Mouse (Mus musculus): ENCODE measurements around the gene Akt3. TPM values are rescaled to one million over a fixed set of nuclear protein-coding genes. Genes with fewer than 3 reads are reported as not detected.

Akt3 gene
- polyA plus RNA-seq, 1 experiment, result 3.6 TPM

DNA sequence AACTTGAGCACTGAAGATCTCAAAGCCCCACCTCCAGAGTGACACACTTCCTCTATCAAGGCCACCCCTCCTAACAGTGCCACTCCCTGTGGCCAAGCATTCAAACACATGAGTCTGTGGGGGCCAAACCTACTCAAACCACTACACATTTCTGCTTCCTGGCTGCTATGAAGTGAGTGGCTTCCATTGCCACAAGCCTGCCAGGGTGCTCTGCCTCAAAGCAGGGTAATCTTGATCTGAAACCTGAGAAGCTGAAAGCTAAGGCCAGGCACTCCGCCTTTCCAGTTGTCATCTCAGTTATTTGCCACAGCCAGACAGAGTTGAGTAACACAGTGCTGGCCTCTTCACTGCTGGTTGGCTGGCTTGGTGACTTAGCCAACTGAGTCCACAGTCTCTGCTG, 249.2 kb downstream of the Akt3 start:
- Histone ChIP-seq H3K4me1 (ENCODE audit: control insufficient read depth, insufficient read depth, low read length) (no peaks in the 10 kb centered on the region), H3K27me3 (replicated peaks; ENCODE audit: control insufficient read depth, insufficient read depth, low read length) (no peaks in the 10 kb centered on the region), H3K36me3 (ENCODE audit: control insufficient read depth, insufficient read depth, low read length) (no peaks in the 10 kb centered on the region), H3K4me3 (ENCODE audit: insufficient read depth, low read depth, low read length) (no peak overlapping the region), H3K27ac (ENCODE audit: insufficient read depth, low read depth, low read length) (no peak overlapping the region)
- 88% methylated on average over 1 of the region's 1 CpGs for WGBS
- no peak for DNase-seq
- TF ChIP-seq CTCF (conservative IDR thresholded peaks at IDR 0.05; ENCODE audit: insufficient read depth, insufficient read length, low read depth, low read length) (no peak), POLR2A (IDR thresholded peaks at IDR 0.05; ENCODE audit: low read depth, low read length) (no peak)

DNA sequence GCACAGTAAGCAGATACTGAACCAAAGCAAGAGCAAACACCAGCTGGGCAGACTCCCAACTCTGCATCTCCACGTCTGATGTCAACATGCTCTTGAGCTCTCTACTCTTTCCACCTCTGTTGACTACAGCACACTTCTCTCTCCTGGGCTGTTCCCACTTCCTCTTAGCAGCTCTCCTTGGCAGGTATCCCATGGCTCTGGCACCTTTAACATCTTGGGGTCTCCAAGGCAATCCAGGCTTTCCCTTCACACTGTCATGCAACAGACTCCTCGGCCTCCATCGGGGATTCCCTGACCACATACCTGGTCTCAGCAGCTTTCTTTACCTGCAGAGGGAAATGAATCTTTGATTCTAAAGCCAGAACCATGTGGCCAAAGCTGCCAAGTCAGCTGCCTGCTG, 250.6 kb downstream of the Akt3 start:
- DNase-seq, result no peak
- WGBS, result 85% methylated on average over 3 of the region's 3 CpGs
- no peaks in the 10 kb centered on the region for H3K27me3 ChIP-seq (replicated peaks; ENCODE audit: control insufficient read depth, insufficient read depth, low read length)
- no peak overlapping the region for H3K27ac ChIP-seq (ENCODE audit: insufficient read depth, low read depth, low read length)
- no peaks in the 10 kb centered on the region for H3K36me3 ChIP-seq (ENCODE audit: control insufficient read depth, insufficient read depth, low read length)
- no peaks in the 10 kb centered on the region for H3K4me1 ChIP-seq (ENCODE audit: control insufficient read depth, insufficient read depth, low read length)
- TF ChIP-seq CTCF (conservative IDR thresholded peaks at IDR 0.05; ENCODE audit: insufficient read depth, insufficient read length, low read depth, low read length) (no peak), POLR2A (IDR thresholded peaks at IDR 0.05; ENCODE audit: low read depth, low read length) (no peak)
- no peak overlapping the region for H3K4me3 ChIP-seq (ENCODE audit: insufficient read depth, low read depth, low read length)

DNA sequence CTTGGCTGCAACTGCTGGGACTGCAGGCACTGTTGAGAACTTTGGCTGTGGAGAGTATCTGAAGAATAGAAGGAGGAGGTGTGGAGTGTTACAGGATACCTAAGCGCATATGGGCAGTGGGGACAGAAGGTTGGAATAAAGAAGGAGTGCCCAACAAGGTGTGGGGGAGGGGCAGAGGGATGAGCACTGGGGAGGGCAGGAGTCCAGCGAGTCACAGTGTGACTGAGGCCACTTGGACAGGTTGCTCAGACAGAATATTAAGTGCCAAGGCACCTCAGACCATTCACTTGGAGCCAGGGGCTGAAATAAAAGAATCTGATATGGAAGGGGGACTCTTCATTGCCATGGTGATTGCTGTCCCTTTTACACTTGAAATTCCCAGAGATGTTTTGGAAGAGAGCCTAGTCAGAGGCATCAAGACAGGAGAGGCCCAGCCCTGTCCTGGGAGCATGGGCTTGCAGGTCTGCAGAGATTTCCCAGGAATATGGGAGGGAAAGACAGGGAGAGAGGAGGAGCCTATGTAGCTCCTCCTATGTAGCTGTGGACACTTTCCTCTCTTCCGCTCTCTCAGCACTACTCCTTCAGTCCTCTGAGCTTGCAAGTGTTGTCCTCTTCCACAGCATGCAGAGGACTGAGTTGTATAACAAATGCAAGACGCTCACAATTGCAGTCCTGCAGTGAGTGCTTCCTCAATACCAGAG, 253.8 kb downstream of the Akt3 start:
- Histone ChIP-seq H3K27ac (ENCODE audit: insufficient read depth, low read depth, low read length) (no peak overlapping the region), H3K4me1 (ENCODE audit: control insufficient read depth, insufficient read depth, low read length) (no peaks in the 10 kb centered on the region), H3K4me3 (ENCODE audit: insufficient read depth, low read depth, low read length) (no peak overlapping the region), H3K27me3 (replicated peaks; ENCODE audit: control insufficient read depth, insufficient read depth, low read length) (no peaks in the 10 kb centered on the region), H3K36me3 (ENCODE audit: control insufficient read depth, insufficient read depth, low read length) (no peaks in the 10 kb centered on the region)
- WGBS, result 71% methylated on average over 4 of the region's 4 CpGs
- DNase-seq, result no peak
- TF ChIP-seq CTCF (conservative IDR thresholded peaks at IDR 0.05; ENCODE audit: insufficient read depth, insufficient read length, low read depth, low read length), result no peak
- no peak for TF ChIP-seq POLR2A (IDR thresholded peaks at IDR 0.05; ENCODE audit: low read depth, low read length)

DNA sequence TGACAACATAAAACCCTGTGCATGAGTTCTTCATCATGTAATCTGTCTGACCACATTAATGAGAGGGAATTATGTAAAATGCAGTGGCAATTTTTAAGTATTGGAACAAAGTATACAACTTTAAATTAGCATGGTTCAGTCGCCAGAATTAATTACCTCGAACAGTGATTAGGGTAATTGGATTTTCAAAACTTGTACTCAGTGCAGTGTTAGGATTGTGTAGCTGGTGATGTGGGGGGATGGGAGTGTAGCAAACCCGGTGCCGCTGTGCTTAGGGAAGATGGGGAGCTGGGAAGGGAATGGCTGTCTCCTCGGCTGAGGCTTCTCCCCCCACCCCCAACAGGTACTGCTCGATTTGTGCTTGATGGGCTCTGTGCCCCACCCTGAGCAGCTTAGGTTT, 255.1 kb downstream of the Akt3 start:
- H3K27ac ChIP-seq (ENCODE audit: insufficient read depth, low read depth, low read length), result no peak overlapping the region
- no peak overlapping the region for H3K4me3 ChIP-seq (ENCODE audit: insufficient read depth, low read depth, low read length)
- H3K4me1 ChIP-seq (ENCODE audit: control insufficient read depth, insufficient read depth, low read length), result no peaks in the 10 kb centered on the region; the same call in 1 of the 2 replicates
- no peak for DNase-seq
- H3K27me3 ChIP-seq (replicated peaks; ENCODE audit: control insufficient read depth, insufficient read depth, low read length), result no peaks in the 10 kb centered on the region
- no peaks in the 10 kb centered on the region for H3K36me3 ChIP-seq (ENCODE audit: control insufficient read depth, insufficient read depth, low read length)
- 68% methylated on average over 6 of the region's 6 CpGs for WGBS
- no peak for TF ChIP-seq POLR2A (IDR thresholded peaks at IDR 0.05; ENCODE audit: low read depth, low read length)

DNA sequence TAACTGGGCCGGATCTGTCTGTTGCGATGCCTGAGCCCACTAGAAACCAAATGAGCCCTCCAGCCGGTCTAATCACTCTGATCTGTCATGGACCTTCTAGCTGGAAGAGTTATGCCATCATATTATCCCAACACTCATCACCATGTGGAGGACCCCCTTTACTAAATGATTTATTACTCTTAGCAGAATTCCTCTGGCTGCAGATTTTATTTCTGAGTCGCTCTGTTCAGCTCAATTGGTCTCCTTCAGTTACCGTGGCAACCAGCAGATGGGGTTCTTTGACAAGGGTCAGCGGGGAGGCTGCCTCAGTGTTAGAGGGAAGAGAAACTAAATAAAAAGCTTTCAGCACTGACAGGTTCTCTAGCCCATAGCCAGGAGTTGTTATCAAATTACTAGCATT, 259.0 kb downstream of the Akt3 start:
- WGBS, result 62% methylated on average over 6 of the region's 6 CpGs
- TF ChIP-seq CTCF (conservative IDR thresholded peaks at IDR 0.05; ENCODE audit: insufficient read depth, insufficient read length, low read depth, low read length) (0 out of 2 replicates have a peak, but pooled peaks have one; percentile 12), POLR2A (IDR thresholded peaks at IDR 0.05; ENCODE audit: low read depth, low read length) (no peak)
- H3K36me3 ChIP-seq (ENCODE audit: control insufficient read depth, insufficient read depth, low read length), result no peaks in the 10 kb centered on the region

DNA sequence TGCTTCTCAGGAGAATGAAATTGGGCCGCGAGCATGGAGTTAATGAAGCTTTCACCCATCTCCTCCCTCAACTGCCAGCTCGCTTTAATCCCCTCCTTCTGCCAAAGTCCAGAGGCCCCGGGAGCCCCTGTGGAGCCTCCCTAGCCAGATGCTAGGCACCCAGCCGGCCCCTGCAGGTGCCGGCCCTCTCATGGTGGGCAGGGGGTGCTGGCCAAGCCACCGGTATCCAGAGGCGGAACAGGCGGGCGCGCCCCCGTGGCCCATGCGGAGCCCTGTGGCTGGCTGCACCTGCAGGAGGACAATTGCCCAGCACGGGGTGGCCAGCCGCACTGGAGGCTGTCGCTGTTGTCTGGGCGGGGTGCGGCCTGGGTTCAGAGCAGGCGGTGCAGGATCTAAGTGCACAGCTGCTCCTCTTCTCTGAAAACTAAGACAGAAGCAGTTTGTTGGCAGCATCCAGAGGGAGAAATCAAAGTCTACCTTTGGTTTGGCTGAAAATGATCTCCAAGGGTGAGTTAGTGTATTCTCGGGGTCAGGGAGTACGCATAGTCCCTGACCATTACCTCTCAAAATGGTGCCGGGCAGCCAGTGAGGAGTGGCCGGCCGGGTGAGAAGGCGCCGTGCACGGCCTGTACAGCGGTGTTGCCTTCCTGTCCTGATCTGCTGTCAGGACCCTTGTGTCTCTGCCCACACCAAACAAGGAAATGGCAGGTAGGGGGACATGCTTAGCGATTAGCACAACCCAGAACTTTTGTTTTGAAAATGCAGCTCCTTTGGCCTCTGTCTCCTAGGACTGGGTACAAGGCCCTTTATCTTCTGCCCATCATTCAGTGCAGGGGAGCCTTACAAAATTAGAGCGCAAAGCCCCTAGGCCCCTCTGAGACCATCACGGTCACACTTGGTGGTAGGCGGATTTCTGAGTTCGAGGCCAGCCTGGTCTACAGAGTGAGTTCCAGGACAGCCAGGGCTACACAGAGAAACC, 260.0 kb downstream of the Akt3 start:
- Histone ChIP-seq H3K27me3 (replicated peaks; ENCODE audit: control insufficient read depth, insufficient read depth, low read length) (no peaks in the 10 kb centered on the region), H3K36me3 (ENCODE audit: control insufficient read depth, insufficient read depth, low read length) (no peaks in the 10 kb centered on the region), H3K4me1 (ENCODE audit: control insufficient read depth, insufficient read depth, low read length) (peaks cover 4% of the 10 kb centered on the region; the same call in 1 of the 2 replicates), H3K4me3 (ENCODE audit: insufficient read depth, low read depth, low read length) (peak overlapping the region; percentile 43), H3K27ac (ENCODE audit: insufficient read depth, low read depth, low read length) (peak overlapping the region; percentile 83)
- no peak for TF ChIP-seq CTCF (conservative IDR thresholded peaks at IDR 0.05; ENCODE audit: insufficient read depth, insufficient read length, low read depth, low read length)
- no peak for TF ChIP-seq POLR2A (IDR thresholded peaks at IDR 0.05; ENCODE audit: low read depth, low read length)
- WGBS, result 51% methylated on average over 33 of the region's 33 CpGs
- DNase-seq, result peak; percentile 75

More for the DNA sequence above, 259.0 kb downstream of the Akt3 start:
- Histone ChIP-seq H3K4me1 (ENCODE audit: control insufficient read depth, insufficient read depth, low read length) (peaks cover 4% of the 10 kb centered on the region; the same call in 1 of the 2 replicates), H3K27ac (ENCODE audit: insufficient read depth, low read depth, low read length) (no peak overlapping the region), H3K4me3 (ENCODE audit: insufficient read depth, low read depth, low read length) (no peak overlapping the region), H3K27me3 (replicated peaks; ENCODE audit: control insufficient read depth, insufficient read depth, low read length) (no peaks in the 10 kb centered on the region)
- peak; percentile 19 for DNase-seq

DNA sequence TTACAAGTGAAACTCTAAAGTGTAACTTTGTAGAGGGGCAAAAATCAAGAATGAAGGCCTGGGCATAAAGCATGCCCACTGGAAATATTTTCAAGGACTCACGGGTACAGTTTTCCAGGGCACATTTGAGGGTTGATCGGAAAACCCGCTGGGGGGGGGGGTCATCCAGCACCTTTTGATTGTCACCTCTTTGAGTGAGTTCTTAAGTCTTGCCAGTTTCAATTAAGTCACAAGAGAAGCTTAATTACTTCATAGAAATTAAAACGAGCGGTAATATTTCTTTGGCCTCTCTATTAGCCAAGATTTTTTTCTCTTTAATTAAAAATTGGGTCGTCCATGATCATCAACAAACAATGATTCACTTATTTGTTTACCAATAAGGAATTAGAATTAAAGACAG, 260.7 kb downstream of the Akt3 start:
- 54% methylated on average over 6 of the region's 6 CpGs for WGBS
- Histone ChIP-seq H3K4me1 (ENCODE audit: control insufficient read depth, insufficient read depth, low read length) (peaks cover 4% of the 10 kb centered on the region; the same call in 1 of the 2 replicates), H3K27me3 (replicated peaks; ENCODE audit: control insufficient read depth, insufficient read depth, low read length) (no peaks in the 10 kb centered on the region), H3K27ac (ENCODE audit: insufficient read depth, low read depth, low read length) (peak overlapping the region; percentile 7; the same call in 1 of the 2 replicates), H3K36me3 (ENCODE audit: control insufficient read depth, insufficient read depth, low read length) (no peaks in the 10 kb centered on the region), H3K4me3 (ENCODE audit: insufficient read depth, low read depth, low read length) (no peak overlapping the region)
- no peak for TF ChIP-seq POLR2A (IDR thresholded peaks at IDR 0.05; ENCODE audit: low read depth, low read length)
- TF ChIP-seq CTCF (conservative IDR thresholded peaks at IDR 0.05; ENCODE audit: insufficient read depth, insufficient read length, low read depth, low read length), result no peak
- no peak for DNase-seq
